Mouse (Mus musculus) lung, embryonic 16.5 days (tissue): ENCODE measurements around the gene Tut7. TPM values are rescaled to one million over a fixed set of nuclear protein-coding genes. Genes with fewer than 3 reads are reported as not detected.
A peak's percentile ranks its signal among the peaks of the same experiment; 100 is the strongest.
"Not testable (repeated sequence)": the region's sequence is repeated elsewhere in the genome, so short reads cannot be mapped to it uniquely, and the experiment has no call there.

Experiments used
- ATAC-seq: fragments of 200-750 bp; cut with Nextera tagmentation; 2 replicates; pipeline ENCODE4 v1.8.0; 2017; ENCODE audit warnings: low read depth, mild to moderate bottlenecking, moderate library complexity
- H3K27ac ChIP-seq: fragments of 300-500 bp; sonication (generic); 2 replicates; pipeline ENCODE4 v1.5.1; 2014; ENCODE audit warnings: mild to moderate bottlenecking, control low read depth, low read length
- H3K27me3 ChIP-seq: fragments of 300-500 bp; sonication (generic); 2 replicates; pipeline ENCODE4 v1.6.1; 2014; ENCODE audit warnings: low read depth, low read length, mixed read lengths; ENCODE audit not compliant: control insufficient read depth, insufficient read depth
- H3K36me3 ChIP-seq: fragments of 300-500 bp; sonication (generic); 2 replicates; pipeline ENCODE4 v1.6.1; 2014; ENCODE audit warnings: low read length; ENCODE audit not compliant: control insufficient read depth, insufficient read depth
- H3K4me1 ChIP-seq: fragments of 300-500 bp; sonication (generic); replicated peaks from 2 replicates; pipeline ENCODE4 v1.6.1; 2014; ENCODE audit warnings: low read length, mixed read lengths; ENCODE audit not compliant: control insufficient read depth, insufficient read depth
- H3K4me2 ChIP-seq: fragments of 300-500 bp; sonication (generic); 2 replicates; pipeline ENCODE4 v1.6.1; 2014; ENCODE audit warnings: low read depth, low read length, control low read depth
- H3K4me3 ChIP-seq: fragments of 300-500 bp; sonication (generic); 2 replicates; pipeline ENCODE4 v1.5.1; 2014; ENCODE audit warnings: mild to moderate bottlenecking, low read length, control low read depth
- H3K9ac ChIP-seq: fragments of 300-500 bp; sonication (generic); 2 replicates; pipeline ENCODE4 v1.6.1; 2014; ENCODE audit warnings: low read length, control low read depth
- H3K9me3 ChIP-seq: fragments of 300-500 bp; sonication (generic); 2 replicates; pipeline ENCODE4 v1.6.1; 2016; ENCODE audit warnings: low read length; ENCODE audit not compliant: control insufficient read depth
- WGBS: fragments of 180-500 bp; shearing (Covaris S2); extraction: QIAGEN DNeasy Blood & Tissue Kit; methylation state at CpG from one replicate; pipeline ENCODE4 v1.1.7; 2014; 5-methylcytosine and 5-hydroxymethylcytosine counted together
- polyA plus RNA-seq: library from polyadenylated mRNA; unstranded; fragments of >200 nt; fragmentation: Nextera tagmentation; extraction: Ambion mirVana; gene quantifications from 2 replicates; pipeline ENCODE4 v1.2.1, GENCODE M21; 2015

Gene Tut7
- polyA plus RNA-seq, 1 experiment from 2014 or later, result 50.7 TPM

DNA sequence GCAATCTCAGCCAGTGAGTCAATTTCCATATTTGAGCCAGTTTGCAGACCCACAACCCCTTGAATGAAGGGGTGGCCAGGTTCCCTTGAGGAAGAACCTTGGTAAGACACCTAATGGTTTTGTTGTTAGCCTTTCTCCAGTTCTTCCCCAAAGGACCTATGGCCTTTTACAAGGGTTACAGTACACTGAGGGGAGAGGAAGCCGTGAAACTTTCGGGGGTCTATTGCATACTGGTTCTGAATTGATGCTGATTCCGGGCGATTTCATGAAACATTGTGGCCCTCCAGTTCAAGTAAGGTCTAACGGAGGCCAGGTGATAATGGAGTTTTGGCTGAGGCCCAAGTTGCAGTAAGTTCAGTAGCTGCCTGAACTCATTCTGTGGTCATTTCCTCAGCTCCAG, 21.7 kb upstream of the Tut7 start:
- Histone ChIP-seq H3K9ac (no peak overlapping the region), H3K4me2 (no peak overlapping the region), H3K27ac (no peak overlapping the region), H3K4me3 (no peak overlapping the region), H3K4me1 (no peaks in the 10 kb centered on the region), H3K27me3 (no peaks in the 10 kb centered on the region), H3K36me3 (no peaks in the 10 kb centered on the region), H3K9me3 (no peaks in the 10 kb centered on the region)
- no peak for ATAC-seq
- 88% methylated on average over 5 of the region's 5 CpGs for WGBS

DNA sequence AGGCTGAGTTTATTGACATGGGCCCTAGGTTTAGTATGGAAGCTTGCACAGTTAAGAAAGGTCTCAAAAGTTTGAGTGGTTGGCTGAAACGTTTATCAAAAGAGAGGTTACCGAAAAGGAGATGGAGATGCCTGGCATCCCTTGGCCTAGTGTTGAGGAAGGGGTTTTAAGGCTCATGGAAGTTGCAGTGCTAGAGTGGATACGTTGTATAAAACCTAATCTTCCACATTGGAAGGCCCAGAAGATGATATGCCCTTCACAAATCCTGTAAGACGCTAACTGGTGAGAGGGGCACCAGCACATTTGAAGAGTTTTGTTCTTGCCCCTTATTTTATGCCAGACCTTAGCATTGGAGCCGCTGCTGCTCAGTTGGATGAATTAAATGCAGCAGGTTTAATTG, 21.0 kb upstream of the Tut7 start:
- no peaks in the 10 kb centered on the region for H3K36me3 ChIP-seq
- no peak overlapping the region for H3K9ac ChIP-seq
- H3K9me3 ChIP-seq, result no peaks in the 10 kb centered on the region
- H3K27ac ChIP-seq, result no peak overlapping the region
- H3K27me3 ChIP-seq, result no peaks in the 10 kb centered on the region
- no peak overlapping the region for H3K4me3 ChIP-seq
- ATAC-seq, result no peak
- no peaks in the 10 kb centered on the region for H3K4me1 ChIP-seq
- WGBS, result 77% methylated on average over 5 of the region's 5 CpGs
- H3K4me2 ChIP-seq, result no peak overlapping the region

DNA sequence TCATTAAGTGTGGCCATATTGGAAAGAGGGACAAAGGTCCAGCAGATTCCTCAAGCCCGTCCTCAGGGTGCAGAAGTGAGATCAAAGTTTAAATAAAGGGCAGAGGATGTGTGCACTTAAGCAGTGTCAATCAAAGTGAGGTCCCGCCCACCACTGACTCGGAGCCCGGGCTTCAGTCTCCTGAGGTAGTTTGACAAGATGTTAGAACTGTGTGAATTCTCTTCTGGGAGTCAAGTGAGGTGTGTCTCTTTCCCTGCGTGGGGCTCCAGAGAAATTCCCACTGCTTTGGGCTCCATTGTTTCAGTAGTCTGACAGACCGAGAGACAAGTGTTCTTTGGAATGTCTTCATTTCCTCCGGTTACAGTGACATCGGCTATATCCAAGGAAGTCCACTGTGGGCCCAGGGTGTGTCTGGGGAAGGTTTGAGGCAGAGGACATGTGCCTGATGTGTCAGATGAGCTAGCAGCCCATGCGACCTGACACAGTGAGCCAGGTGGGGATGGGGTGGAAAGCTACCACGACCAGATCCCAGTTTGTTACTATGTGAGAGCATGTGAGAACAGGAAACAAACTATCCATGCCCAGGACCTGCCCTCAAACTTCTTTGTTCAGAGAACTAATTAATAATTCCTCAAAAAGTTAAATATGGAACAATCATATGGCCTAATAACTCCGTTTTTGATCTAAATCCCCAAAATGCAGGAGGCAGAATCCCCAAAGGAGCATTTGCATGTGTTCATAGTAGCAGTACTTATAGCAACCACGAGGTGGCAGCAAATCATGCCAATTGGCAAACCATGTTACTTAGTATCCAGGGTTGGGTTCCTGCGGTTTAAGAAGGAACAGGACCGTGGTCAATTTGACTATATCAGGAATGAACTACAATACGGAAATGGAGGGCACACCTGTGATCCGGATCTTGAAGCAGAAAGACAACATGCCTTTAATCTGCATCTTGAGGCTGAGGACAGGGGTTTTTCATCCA, 19.6 kb upstream of the Tut7 start:
- Histone ChIP-seq H3K27me3 (no peaks in the 10 kb centered on the region), H3K4me2 (peak overlapping the region; percentile 41), H3K4me3 (0 out of 2 replicates have a peak overlapping the region, but pooled peaks have one; percentile 14), H3K9me3 (no peaks in the 10 kb centered on the region), H3K9ac (no peak overlapping the region), H3K4me1 (no peaks in the 10 kb centered on the region), H3K27ac (no peak overlapping the region), H3K36me3 (no peaks in the 10 kb centered on the region)
- ATAC-seq, result peak; percentile 49; the same call in 1 of the 2 replicates
- WGBS, result 24% methylated on average over 16 of the region's 16 CpGs

DNA sequence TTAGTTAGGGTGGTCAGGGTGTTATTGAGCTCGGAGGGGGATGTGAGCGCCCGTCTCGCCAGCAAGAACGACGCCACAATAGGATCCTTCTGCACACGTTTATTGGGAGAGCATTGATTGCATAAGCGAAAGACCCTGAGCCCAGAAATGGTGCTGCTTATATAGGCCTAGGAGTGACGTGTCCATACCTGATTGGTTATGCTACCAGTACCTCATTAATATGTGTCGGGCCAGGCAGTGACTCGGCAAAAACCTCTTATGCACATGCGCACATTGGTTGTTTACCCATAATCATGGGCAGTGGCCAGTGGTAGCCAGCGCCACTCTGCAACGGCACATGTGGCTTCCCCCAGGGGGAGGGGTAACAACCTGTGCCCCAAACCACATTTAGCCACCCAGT, 18.8 kb upstream of the Tut7 start:
- 85% methylated on average over 11 of the region's 14 CpGs for WGBS
- H3K4me2 ChIP-seq, H3K9me3 ChIP-seq, H3K27me3 ChIP-seq, H3K27ac ChIP-seq, H3K9ac ChIP-seq, ATAC-seq, H3K36me3 ChIP-seq, H3K4me1 ChIP-seq, H3K4me3 ChIP-seq: not testable (repeated sequence)

DNA sequence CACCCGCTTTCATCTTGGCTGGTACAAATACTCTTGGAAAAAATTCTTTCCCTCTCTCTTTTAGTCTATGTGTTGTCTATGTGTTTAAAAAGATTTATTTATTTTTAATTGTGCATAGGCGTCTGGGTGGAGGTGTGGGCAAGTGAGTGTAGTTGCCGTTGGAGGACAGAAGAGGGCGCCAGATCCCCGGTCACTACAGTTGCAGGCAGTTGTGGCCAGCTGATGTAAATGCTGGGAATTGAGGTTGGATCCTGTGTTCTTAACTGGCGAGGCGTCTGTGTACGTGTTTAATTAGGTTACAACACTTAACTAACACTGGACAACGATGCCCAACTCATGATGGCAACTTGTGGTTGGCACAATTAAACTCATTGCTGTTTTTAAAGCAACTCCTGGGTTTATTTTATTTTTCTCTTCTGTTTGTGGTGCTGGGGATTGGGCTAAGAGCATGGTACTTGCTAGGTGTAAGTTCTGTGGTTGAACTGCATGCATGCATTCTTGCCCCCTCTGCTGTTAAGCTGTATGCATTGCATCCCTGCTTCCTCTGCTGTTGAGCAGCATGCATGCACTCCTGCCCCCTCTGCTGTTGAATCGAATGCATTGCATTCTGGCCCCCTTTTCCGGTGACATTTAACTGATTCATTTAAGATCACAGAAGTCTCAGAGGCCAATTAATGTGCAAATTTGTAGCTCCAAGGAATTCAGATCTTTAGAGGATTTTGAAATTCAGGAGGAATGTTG, 17.7 kb upstream of the Tut7 start:
- H3K9me3 ChIP-seq, result no peaks in the 10 kb centered on the region
- 75% methylated on average over 11 of the region's 11 CpGs for WGBS
- H3K4me1 ChIP-seq, result no peaks in the 10 kb centered on the region; the same call in 1 of the 2 replicates
- no peaks in the 10 kb centered on the region for H3K27me3 ChIP-seq
- H3K36me3 ChIP-seq, result no peaks in the 10 kb centered on the region
- H3K4me3 ChIP-seq, result no peak overlapping the region
- H3K9ac ChIP-seq, result no peak overlapping the region
- ATAC-seq, result peak; percentile 65; the same call in 1 of the 2 replicates
- H3K27ac ChIP-seq, result no peak overlapping the region
- H3K4me2 ChIP-seq, result no peak overlapping the region

DNA sequence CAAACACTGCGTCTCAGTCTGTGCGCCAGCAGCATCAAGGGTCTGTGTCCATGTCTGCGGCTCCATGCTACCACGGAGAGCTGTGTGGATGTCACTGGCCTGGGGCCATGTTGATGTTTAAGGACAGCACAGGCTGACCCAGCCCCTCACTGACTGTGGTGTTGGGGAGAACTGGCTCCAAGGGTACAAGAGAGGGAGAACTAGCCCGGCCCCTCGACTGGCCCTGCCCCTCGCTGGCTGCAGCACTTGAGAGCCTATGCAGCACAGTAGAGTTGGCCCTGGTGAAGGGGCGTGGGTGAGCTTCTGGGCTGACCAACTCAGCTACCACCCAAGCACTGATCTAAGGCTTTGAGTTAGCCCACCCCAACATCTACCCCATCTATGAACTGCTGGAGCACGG, 16.4 kb upstream of the Tut7 start:
- ATAC-seq, result no peak
- Histone ChIP-seq H3K36me3 (no peaks in the 10 kb centered on the region), H3K27ac (no peak overlapping the region), H3K9ac (no peak overlapping the region), H3K4me2 (no peak overlapping the region), H3K27me3 (no peaks in the 10 kb centered on the region), H3K4me1 (peaks cover 3% of the 10 kb centered on the region; the same call in 1 of the 2 replicates), H3K9me3 (no peaks in the 10 kb centered on the region), H3K4me3 (no peak overlapping the region)
- 80% methylated on average over 9 of the region's 9 CpGs for WGBS

DNA sequence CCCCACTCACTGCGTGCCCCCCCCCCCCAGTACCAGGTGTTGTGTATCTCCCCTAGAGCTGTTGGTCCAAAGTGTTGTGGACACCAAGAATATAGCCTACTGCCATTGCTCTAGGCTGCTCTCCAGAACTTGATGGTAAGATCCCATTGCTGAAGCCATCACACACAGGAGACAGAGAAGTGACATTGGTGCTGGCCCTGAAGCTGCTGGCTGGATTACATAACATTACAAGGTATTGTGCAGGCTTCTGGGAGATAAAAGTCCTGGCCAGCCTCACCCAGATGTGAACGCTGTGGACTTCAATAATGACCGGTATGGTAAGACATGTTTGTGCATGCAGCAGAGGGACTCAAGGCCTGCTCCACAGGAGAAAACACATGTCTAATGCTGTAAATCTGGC, 15.5 kb upstream of the Tut7 start:
- H3K4me1 ChIP-seq, result peaks cover 3% of the 10 kb centered on the region; the same call in 1 of the 2 replicates
- WGBS, result 94% methylated on average over 3 of the region's 3 CpGs
- ATAC-seq, result no peak
- no peak overlapping the region for H3K4me2 ChIP-seq
- H3K36me3 ChIP-seq, result no peaks in the 10 kb centered on the region
- H3K4me3 ChIP-seq, result no peak overlapping the region
- H3K9ac ChIP-seq, result no peak overlapping the region
- H3K27ac ChIP-seq, result no peak overlapping the region
- H3K27me3 ChIP-seq, result no peaks in the 10 kb centered on the region
- H3K9me3 ChIP-seq, result no peaks in the 10 kb centered on the region

DNA sequence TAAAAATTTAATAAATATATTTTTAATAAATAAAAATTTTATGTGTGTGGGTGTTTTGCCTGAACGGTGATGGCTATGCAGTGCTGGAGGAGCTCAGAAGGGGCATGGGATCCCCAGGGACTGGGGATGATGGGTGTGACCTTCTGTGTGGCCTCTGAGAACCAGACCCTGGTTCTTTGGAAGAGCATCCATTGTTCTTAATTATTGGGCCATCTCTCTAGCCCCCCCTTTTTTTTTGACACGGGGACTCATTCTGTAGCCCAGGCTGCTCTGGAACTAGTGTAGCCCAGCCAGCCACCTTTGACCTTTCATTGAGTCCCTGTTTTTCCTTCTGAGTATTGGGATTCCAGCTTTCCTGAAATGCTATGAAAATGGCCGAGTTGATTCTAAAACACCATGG, 13.9 kb upstream of the Tut7 start:
- H3K27ac ChIP-seq, result no peak overlapping the region
- no peaks in the 10 kb centered on the region for H3K9me3 ChIP-seq
- H3K4me1 ChIP-seq, result peaks cover 3% of the 10 kb centered on the region; the same call in 1 of the 2 replicates
- WGBS, result 72% methylated on average over 3 of the region's 3 CpGs
- H3K27me3 ChIP-seq, result no peaks in the 10 kb centered on the region
- H3K9ac ChIP-seq, result no peak overlapping the region
- H3K4me3 ChIP-seq, result no peak overlapping the region
- ATAC-seq, result no peak
- H3K4me2 ChIP-seq, result no peak overlapping the region
- H3K36me3 ChIP-seq, result no peaks in the 10 kb centered on the region
